Mouse (Mus musculus) olfactory bulb, adult 2 months (tissue): ENCODE results near the gene Jakmip3.

Source experiments
- CTCF ChIP-seq: fragments of 200-500 bp; IDR thresholded peaks from 2 replicates; pipeline ENCODE4 v1.5.1; 2012; ENCODE audit warnings: low read depth, mild to moderate bottlenecking, low read length, moderate library complexity; ENCODE audit not compliant: insufficient read depth
- POLR2A ChIP-seq: fragments of 200-500 bp; IDR thresholded peaks from 2 replicates; pipeline ENCODE4 v1.6.1; 2012; ENCODE audit warnings: mild to moderate bottlenecking, low read depth, low read length, moderate library complexity; ENCODE audit not compliant: insufficient read depth

- TF ChIP-seq CTCF (no peak), POLR2A (no peak)
These were observed 32.6 kb upstream of the Jakmip3 start for GRCm38 (mm10) chr7:138907976-138908375.
